Mouse (Mus musculus): ENCODE data around the gene Xpnpep3.

DNA sequence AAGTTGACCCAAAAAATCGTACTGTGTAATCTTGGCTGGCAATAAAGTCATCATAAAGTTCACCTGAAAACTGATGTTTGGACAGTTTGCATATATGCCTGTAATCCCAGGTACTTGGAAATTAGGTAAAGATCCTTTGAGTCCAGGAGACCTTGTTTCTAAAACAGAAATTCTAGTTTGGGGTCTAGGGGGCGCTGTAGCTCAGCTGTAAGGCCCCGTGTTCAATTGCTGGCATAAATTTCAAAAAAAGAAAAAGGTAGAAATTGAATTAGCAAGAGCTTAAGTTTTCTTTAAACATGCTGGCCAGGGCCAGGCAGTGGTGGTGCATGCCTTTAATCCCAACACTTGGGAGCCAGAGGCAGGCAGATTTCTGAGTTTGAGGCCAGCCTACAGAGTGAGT, 75.7 kb downstream of the Xpnpep3 start:
- no peak for TF ChIP-seq FLI1 (IDR thresholded peaks at IDR 0.05; ENCODE audit: low read length)
- TF ChIP-seq GATA1 (IDR thresholded peaks at IDR 0.05; ENCODE audit: borderline replicate concordance, low read length) = no peak

All from megakaryocyte, embryonic 14.5 days (primary cell).